Mouse (Mus musculus) cerebellum, adult 2 months (tissue): Measurements from ENCODE around the gene Fgfr2. TPM values are rescaled to one million over a fixed set of nuclear protein-coding genes. Genes with fewer than 3 reads are reported as not detected.

Experiments
- DNase-seq, 2 experiments: peaks; one replicate each; pipeline ENCODE4 v3.0.0; 2021
- H3K27ac ChIP-seq: fragments of 200-500 bp; 2 replicates; pipeline ENCODE4 v1.5.1; 2012; ENCODE audit warnings: low read length, control low read depth, inconsistent platforms; ENCODE audit not compliant: insufficient read depth
- H3K27me3 ChIP-seq: fragments of 200-500 bp; 2 replicates; pipeline ENCODE4 v1.6.1; 2012; ENCODE audit warnings: inconsistent platforms, mild to moderate bottlenecking, low read length, moderate library complexity; ENCODE audit not compliant: control insufficient read depth, insufficient read depth
- H3K4me1 ChIP-seq: fragments of 200-500 bp; 2 replicates; pipeline ENCODE4 v1.6.1; 2011; ENCODE audit warnings: low read length; ENCODE audit not compliant: control insufficient read depth, insufficient read depth
- H3K4me3 ChIP-seq: fragments of 200-500 bp; replicated peaks from 2 replicates; pipeline ENCODE3; 2011; ENCODE audit warnings: mild to moderate bottlenecking, low read depth, low read length, control low read depth; ENCODE audit not compliant: insufficient read depth
- CTCF ChIP-seq: fragments of 200-500 bp; IDR thresholded peaks from 2 replicates; pipeline ENCODE4 v1.5.1; 2011; ENCODE audit warnings: low read depth, mild to moderate bottlenecking, control low read depth, low read length, moderate library complexity, borderline replicate concordance; ENCODE audit not compliant: insufficient read depth
- POLR2A ChIP-seq: fragments of 200-500 bp; IDR thresholded peaks from 2 replicates; pipeline ENCODE4 v1.6.1; 2011; ENCODE audit warnings: low read length, control low read depth, borderline replicate concordance; ENCODE audit not compliant: insufficient read depth
- WGBS: fragments of 180-500 bp; shearing (Covaris S2); methylation state at CpG from one replicate; pipeline ENCODE4 v1.1.7; 2018; 5-methylcytosine and 5-hydroxymethylcytosine counted together
- polyA plus RNA-seq: library from polyadenylated mRNA; depleted of rRNA; stranded (reverse); fragments of >200 nt; gene quantifications from 2 replicates; pipeline ENCODE4 v1.2.3, GENCODE M21; 2012

The Fgfr2 gene
- polyA plus RNA-seq, 1 experiment: 95.3 TPM

DNA sequence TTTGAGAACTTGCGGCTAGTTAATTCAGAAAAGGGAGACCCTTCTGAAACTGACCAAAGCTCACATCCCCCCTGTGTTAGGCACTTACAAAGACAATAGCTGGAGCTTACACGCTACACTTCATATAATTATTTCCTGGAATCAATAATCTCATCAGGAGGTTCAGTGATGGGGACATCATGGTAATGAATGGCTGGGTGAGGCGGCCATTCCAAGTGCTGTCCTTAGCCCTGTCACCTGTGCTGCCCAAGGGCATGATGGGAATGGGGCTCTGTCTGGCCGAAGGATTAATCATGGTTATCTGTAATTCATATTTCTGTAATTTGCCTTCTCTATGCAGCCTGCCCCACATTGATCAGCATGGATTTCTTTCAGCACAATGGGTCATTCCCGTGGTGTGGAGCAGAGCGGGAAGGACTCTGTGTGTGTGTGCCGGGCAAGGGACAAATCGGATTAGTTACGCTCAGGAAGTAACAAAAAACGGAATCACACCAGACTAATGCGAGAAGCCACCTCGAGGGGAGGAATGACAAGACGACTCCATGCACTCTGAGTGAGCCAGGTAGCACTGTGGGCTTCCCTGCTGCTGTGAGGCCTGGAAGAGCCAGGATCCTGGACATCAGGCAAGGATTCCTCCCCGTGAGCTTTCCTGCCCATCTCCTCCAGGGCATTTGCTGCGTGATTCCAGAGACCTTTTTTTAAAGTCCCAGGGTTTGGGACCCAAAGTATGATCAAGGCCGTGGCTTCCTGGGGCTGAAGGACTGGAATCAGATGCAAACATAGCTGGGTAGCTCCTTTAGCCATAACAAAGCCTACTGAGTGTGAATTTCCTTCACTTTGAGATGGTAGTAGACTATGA, 1375.8 kb downstream of the Fgfr2 start:
- H3K4me1 ChIP-seq: no peaks in the 10 kb centered on the region
- 24% methylated on average over 16 of the region's 16 CpGs for WGBS
- no peak for TF ChIP-seq CTCF
- no peak for TF ChIP-seq POLR2A
- no peak overlapping the region for H3K27ac ChIP-seq
- H3K27me3 ChIP-seq: no peaks in the 10 kb centered on the region
- no peak overlapping the region for H3K4me3 ChIP-seq
- DNase-seq: no peak

DNA sequence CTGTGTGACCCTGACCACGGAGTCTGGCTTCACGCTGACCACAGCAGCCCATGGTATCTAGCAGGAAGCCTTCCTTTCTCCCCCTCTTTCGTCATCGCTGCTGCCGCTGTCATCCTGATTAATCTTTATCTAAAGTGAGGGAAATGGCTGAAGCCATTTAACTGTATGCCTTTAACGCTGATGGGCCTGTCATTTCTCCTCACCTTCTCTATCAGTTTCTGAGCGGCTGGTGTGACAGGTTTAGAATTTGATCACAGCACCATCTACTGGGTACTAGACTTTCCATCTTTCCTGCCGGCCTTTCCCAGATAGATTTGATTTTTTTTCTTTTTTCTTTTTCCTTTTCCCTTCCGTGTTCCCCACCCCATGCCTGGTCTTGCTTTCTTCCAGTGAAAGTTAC, 1376.4 kb downstream of the Fgfr2 start:
- WGBS: 10% methylated on average over 9 of the region's 9 CpGs
- H3K27me3 ChIP-seq: no peaks in the 10 kb centered on the region
- no peak overlapping the region for H3K4me3 ChIP-seq
- no peak for DNase-seq
- TF ChIP-seq CTCF (no peak), POLR2A (no peak)
- H3K4me1 ChIP-seq: no peaks in the 10 kb centered on the region
- no peak overlapping the region for H3K27ac ChIP-seq

- 32% methylated on average over 8 of the region's 8 CpGs for WGBS
- Histone ChIP-seq H3K27ac (no peak overlapping the region), H3K27me3 (no peaks in the 10 kb centered on the region), H3K4me1 (no peaks in the 10 kb centered on the region), H3K4me3 (no peak overlapping the region)
- DNase-seq: no peak
- TF ChIP-seq POLR2A (no peak), CTCF (no peak)
Observed at GRCm38 (mm10) chr7:131743193-131743592, 1380.0 kb downstream of the Fgfr2 start.

- 30% methylated on average over 9 of the region's 9 CpGs for WGBS
- Histone ChIP-seq H3K27ac (no peak overlapping the region), H3K27me3 (no peaks in the 10 kb centered on the region), H3K4me3 (no peak overlapping the region), H3K4me1 (no peaks in the 10 kb centered on the region)
- TF ChIP-seq CTCF (no peak), POLR2A (no peak)
- no peak for DNase-seq
Observed at GRCm38 (mm10) chr7:131722783-131723575, 1400.2 kb downstream of the Fgfr2 start.

GRCm38 (mm10) chr7:131722316-131722715, 1400.8 kb downstream of the Fgfr2 start:
- no peak overlapping the region for H3K27ac ChIP-seq
- WGBS: 41% methylated on average over 4 of the region's 4 CpGs
- H3K4me3 ChIP-seq: no peak overlapping the region
- TF ChIP-seq POLR2A (no peak), CTCF (no peak)
- no peaks in the 10 kb centered on the region for H3K27me3 ChIP-seq
- DNase-seq: no peak
- H3K4me1 ChIP-seq: no peaks in the 10 kb centered on the region

DNA sequence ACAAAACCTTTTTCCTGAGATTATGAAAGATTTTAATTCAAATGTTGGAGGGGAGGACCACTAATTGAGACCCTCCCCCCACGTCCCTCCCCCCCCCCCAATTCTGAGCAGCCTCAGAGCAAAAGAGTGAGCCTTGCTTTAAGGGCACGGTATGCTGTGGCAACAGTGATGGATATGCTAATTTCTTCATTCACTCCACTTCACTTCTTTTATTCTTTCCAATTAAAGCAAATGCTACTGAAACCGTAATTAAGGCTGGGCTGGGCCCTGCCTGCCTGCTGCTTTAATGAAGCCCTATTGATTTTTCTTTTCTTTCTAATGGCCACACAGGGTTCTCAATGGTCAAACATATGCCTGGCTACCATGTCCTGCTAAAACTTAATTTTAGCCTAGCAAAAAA, 1404.9 kb downstream of the Fgfr2 start:
- DNase-seq: no peak
- Histone ChIP-seq H3K4me1 (no peaks in the 10 kb centered on the region), H3K4me3 (no peak overlapping the region), H3K27ac (no peak overlapping the region), H3K27me3 (no peaks in the 10 kb centered on the region)
- TF ChIP-seq POLR2A (no peak), CTCF (no peak)
- WGBS: 39% methylated on average over 3 of the region's 3 CpGs

GRCm38 (mm10) chr7:131713076-131713475, 1410.1 kb downstream of the Fgfr2 start:
- Histone ChIP-seq H3K27ac (no peak overlapping the region), H3K4me1 (no peaks in the 10 kb centered on the region), H3K27me3 (no peaks in the 10 kb centered on the region), H3K4me3 (no peak overlapping the region)
- TF ChIP-seq CTCF (no peak), POLR2A (no peak)
- DNase-seq: no peak
- WGBS: 89% methylated on average over 9 of the region's 9 CpGs

- no peaks in the 10 kb centered on the region for H3K27me3 ChIP-seq
- WGBS: 24% methylated on average over 3 of the region's 3 CpGs
- no peak overlapping the region for H3K4me3 ChIP-seq
- TF ChIP-seq CTCF (no peak), POLR2A (no peak)
- no peaks in the 10 kb centered on the region for H3K4me1 ChIP-seq
- no peak overlapping the region for H3K27ac ChIP-seq
- no peak for DNase-seq
Observed at GRCm38 (mm10) chr7:131696889-131697288, 1426.3 kb downstream of the Fgfr2 start.

DNA sequence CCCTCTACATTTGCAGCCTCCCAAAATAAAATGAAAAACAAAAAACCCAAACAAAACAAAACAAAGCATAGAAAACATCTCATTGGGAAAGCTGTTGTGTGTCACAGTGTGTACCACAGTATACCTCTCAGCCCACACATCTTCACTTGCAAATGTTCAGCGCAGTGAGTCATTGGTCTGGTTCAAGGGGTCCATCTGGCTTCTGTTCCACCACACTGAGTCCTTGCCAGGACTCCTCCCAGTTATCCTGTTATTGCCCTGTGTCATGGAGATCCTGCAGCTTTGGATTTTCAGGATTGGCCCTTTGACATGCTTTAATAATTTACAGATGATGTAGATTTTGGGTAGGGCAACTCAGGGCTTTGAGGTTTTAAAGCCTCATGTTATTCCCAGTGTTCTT, 1435.8 kb downstream of the Fgfr2 start:
- no peak for TF ChIP-seq POLR2A
- TF ChIP-seq CTCF: no peak
- Histone ChIP-seq H3K4me3 (no peak overlapping the region), H3K27me3 (no peaks in the 10 kb centered on the region), H3K4me1 (no peaks in the 10 kb centered on the region), H3K27ac (no peak overlapping the region)
- no peak for DNase-seq
- 33% methylated on average over 1 of the region's 1 CpGs for WGBS
